Mouse (Mus musculus): ENCODE results near the gene Vdac2. TPM values are rescaled to one million over a fixed set of nuclear protein-coding genes. Genes with fewer than 3 reads are reported as not detected.

The Vdac2 gene
- total and polyA plus RNA-seq, 3 experiments = 268 to 475 (median 461) TPM

GRCm38 (mm10) chr14:21823897-21824296 lies 1.1 kb upstream of the Vdac2 start:
- no peak overlapping the region for H3K4me3 ChIP-seq (replicated peaks in 1 of 3; ENCODE audit: low read depth in 2 of 3, low read length in 2 of 3, poor library complexity in 1 of 3)
- H3K4me1 ChIP-seq (ENCODE audit: control insufficient read depth in 1 of 2, insufficient read depth in 2 of 2) = no peaks in the 10 kb centered on the region
- dilution Hi-C loops (cut with MboI; ENCODE audit: extremely low pct_ligation_motif_present, extremely low pct_unique_long_range_greater_than_20kb, low sequenced_read_pairs) = no loop called here
- TF ChIP-seq MYC (IDR thresholded peaks at IDR 0.05; ENCODE audit: low read depth, low read length) (no peak), MXI1 (IDR thresholded peaks at IDR 0.05; ENCODE audit: low read depth, low read length) (no peak), ZMIZ1 (IDR thresholded peaks at IDR 0.05; ENCODE audit: low read depth, low read length) (no peak), EP300 (IDR thresholded peaks at IDR 0.05; ENCODE audit: low read length) (no peak), ETS1 (conservative IDR thresholded peaks at IDR 0.05; ENCODE audit: low read depth, low read length) (no peak), PAX5 (IDR thresholded peaks at IDR 0.05; ENCODE audit: low read length) (no peak), KAT2A (IDR thresholded peaks at IDR 0.05; ENCODE audit: insufficient replicate concordance, low read length) (no peak), USF1 (IDR thresholded peaks at IDR 0.05; ENCODE audit: low read depth, low read length) (no peak), HCFC1 (IDR thresholded peaks at IDR 0.05; ENCODE audit: low read depth, low read length) (no peak), NELFE (IDR thresholded peaks at IDR 0.05; ENCODE audit: low read depth, low read length) (no peak), ELF1 (IDR thresholded peaks at IDR 0.05; ENCODE audit: low read depth, low read length) (no peak), MAX (IDR thresholded peaks at IDR 0.05; ENCODE audit: low read length) (no peak), POLR2A (IDR thresholded peaks at IDR 0.05; ENCODE audit: low read depth, low read length) (no peak), MAFK (IDR thresholded peaks at IDR 0.05; ENCODE audit: insufficient replicate concordance, low read length) (no peak), MAZ (IDR thresholded peaks at IDR 0.05; ENCODE audit: low read depth, low read length) (no peak), MEF2A (IDR thresholded peaks at IDR 0.05; ENCODE audit: borderline replicate concordance, low read depth, low read length) (no peak)
- in situ Hi-C loops (cut with MboI; ENCODE audit: low pct_ligation_motif_present, low pct_unique_long_range_greater_than_20kb, low sequenced_read_pairs) = no loop called here
- no peaks in the 10 kb centered on the region for H3K36me3 ChIP-seq (replicated peaks in 1 of 2; ENCODE audit: control insufficient read depth in 1 of 2, insufficient read depth in 1 of 2, low read length in 1 of 2)
- no peak for DNase-seq (ENCODE audit: extremely low read depth)
- H3K9me3 ChIP-seq (replicated peaks; ENCODE audit: low read length) = no peaks in the 10 kb centered on the region
- no peak overlapping the region for H3K27ac ChIP-seq (ENCODE audit: insufficient read depth, low read depth)
- H3K79me2 ChIP-seq (replicated peaks; ENCODE audit: control insufficient read depth, extremely low read depth, insufficient read depth, poor library complexity, severe bottlenecking) = no peaks in the 10 kb centered on the region
- H3K27me3 ChIP-seq (replicated peaks) = no peaks in the 10 kb centered on the region
- no peak overlapping the region for H3K4me2 ChIP-seq (ENCODE audit: insufficient read depth, low read depth, poor library complexity, severe bottlenecking)
- no peak overlapping the region for H3K9ac ChIP-seq (ENCODE audit: insufficient read depth, low read depth)

- Histone ChIP-seq H3K4me2 (ENCODE audit: insufficient read depth, low read depth, poor library complexity, severe bottlenecking) (no peak overlapping the region), H3K4me3 (replicated peaks in 1 of 3; ENCODE audit: low read depth in 2 of 3, low read length in 2 of 3, poor library complexity in 1 of 3) (no peak overlapping the region), H3K79me2 (replicated peaks; ENCODE audit: control insufficient read depth, extremely low read depth, insufficient read depth, poor library complexity, severe bottlenecking) (no peaks in the 10 kb centered on the region), H3K4me1 (ENCODE audit: control insufficient read depth in 1 of 2, insufficient read depth in 2 of 2) (peaks cover 0 to 9% of the 10 kb centered on the region in 2 experiments; a peak in 2 of 4 replicates), H3K27ac (ENCODE audit: insufficient read depth, low read depth) (no peak overlapping the region), H3K36me3 (replicated peaks in 1 of 2; ENCODE audit: control insufficient read depth in 1 of 2, insufficient read depth in 1 of 2, low read length in 1 of 2) (no peaks in the 10 kb centered on the region), H3K9me3 (replicated peaks; ENCODE audit: low read length) (no peaks in the 10 kb centered on the region), H3K9ac (ENCODE audit: insufficient read depth, low read depth) (no peak overlapping the region), H3K27me3 (replicated peaks) (no peaks in the 10 kb centered on the region)
- in situ Hi-C loops (cut with MboI; ENCODE audit: low pct_ligation_motif_present, low pct_unique_long_range_greater_than_20kb, low sequenced_read_pairs) = no loop called here
- no peak for DNase-seq (ENCODE audit: extremely low read depth)
- TF ChIP-seq USF1 (IDR thresholded peaks at IDR 0.05; ENCODE audit: low read depth, low read length) = no peak
- TF ChIP-seq NELFE (IDR thresholded peaks at IDR 0.05; ENCODE audit: low read depth, low read length) = no peak
- TF ChIP-seq ZKSCAN1 (IDR thresholded peaks at IDR 0.05; ENCODE audit: borderline replicate concordance, low read depth, low read length) = no peak
- no peak for TF ChIP-seq USF2 (conservative IDR thresholded peaks at IDR 0.05; ENCODE audit: low read depth, low read length)
- TF ChIP-seq E2F4 (IDR thresholded peaks at IDR 0.05; ENCODE audit: insufficient replicate concordance, low read depth, low read length) = no peak
- no peak for TF ChIP-seq PAX5 (IDR thresholded peaks at IDR 0.05; ENCODE audit: low read length)
- no peak for TF ChIP-seq CHD1 (IDR thresholded peaks at IDR 0.05; ENCODE audit: low read depth, low read length)
- TF ChIP-seq ZNF384 (IDR thresholded peaks at IDR 0.05; ENCODE audit: low read depth, low read length) = no peak
- no peak for TF ChIP-seq MAFK (IDR thresholded peaks at IDR 0.05; ENCODE audit: insufficient replicate concordance, low read length)
- no peak for TF ChIP-seq ETS1 (conservative IDR thresholded peaks at IDR 0.05; ENCODE audit: low read depth, low read length)
- TF ChIP-seq MAZ (IDR thresholded peaks at IDR 0.05; ENCODE audit: low read depth, low read length) = no peak
- dilution Hi-C loops (cut with MboI; ENCODE audit: extremely low pct_ligation_motif_present, extremely low pct_unique_long_range_greater_than_20kb, low sequenced_read_pairs) = no loop called here
These were observed 901 bp downstream of the Vdac2 start for GRCm38 (mm10) chr14:21825786-21826491.
